Mouse (Mus musculus): Measurements from ENCODE around the gene Gpx2. TPM values are rescaled to one million over a fixed set of nuclear protein-coding genes. Genes with fewer than 3 reads are reported as not detected.
A peak's percentile ranks its signal among the peaks of the same experiment; 100 is the strongest.
"Not testable (repeated sequence)": the region's sequence is repeated elsewhere in the genome, so short reads cannot be mapped to it uniquely, and the experiment has no call there.

Gpx2 gene
- polyA plus RNA-seq, 1 experiment from 2014 or later = 98.3 TPM

DNA sequence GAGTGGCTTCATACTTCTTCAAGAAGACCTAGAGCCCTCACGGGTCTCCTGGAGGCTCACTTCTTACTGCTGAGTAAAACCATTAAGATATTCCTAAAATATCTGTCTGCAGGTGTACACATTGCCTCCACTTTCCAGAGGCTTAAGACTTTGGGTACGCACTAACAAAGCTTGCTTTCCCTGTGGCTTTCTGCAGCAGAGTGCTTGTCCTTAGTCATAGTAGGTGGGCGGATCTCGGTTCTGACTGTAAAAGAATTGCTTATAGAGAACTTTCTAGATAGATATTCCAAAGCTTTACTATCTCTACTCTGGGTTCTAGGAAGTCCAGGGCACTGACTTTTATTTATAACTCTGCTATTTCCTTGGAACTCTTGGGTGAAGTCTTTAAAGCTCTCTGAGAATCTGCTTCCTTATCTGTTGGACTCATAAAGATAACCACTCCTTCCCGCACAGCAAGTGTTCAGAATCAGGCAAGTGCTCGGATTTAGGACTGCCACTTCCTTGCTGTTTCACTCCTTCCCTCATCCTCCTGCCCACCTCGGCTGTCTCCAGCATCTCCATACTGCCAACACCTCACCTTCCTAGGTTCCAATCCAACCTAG, 1.7 kb upstream of the Gpx2 start:
- ATAC-seq (replicated peaks; ENCODE audit: low FRiP score, low TSS enrichment, low read depth) (no peak), DNase-seq (ENCODE audit: low spot score) (no peak)
- no peak overlapping the region for H3K27ac ChIP-seq (ENCODE audit: low read depth)
- H3K4me2 ChIP-seq (ENCODE audit: low read length) = no peak overlapping the region
- no peaks in the 10 kb centered on the region for H3K36me3 ChIP-seq (ENCODE audit: control insufficient read depth, insufficient read depth, low read length)
- no peaks in the 10 kb centered on the region for H3K4me1 ChIP-seq (replicated peaks; ENCODE audit: control insufficient read depth, insufficient read depth, low read length)
- H3K4me3 ChIP-seq (ENCODE audit: low read depth, low read length) = no peak overlapping the region
- 74% methylated on average over 7 of the region's 7 CpGs for WGBS
- no peak overlapping the region for H3K9ac ChIP-seq (ENCODE audit: low read length)
- H3K9me3 ChIP-seq (ENCODE audit: control insufficient read depth, low read length) = no peaks in the 10 kb centered on the region
- no peaks in the 10 kb centered on the region for H3K27me3 ChIP-seq (replicated peaks; ENCODE audit: control insufficient read depth, insufficient read depth, low read length)

DNA sequence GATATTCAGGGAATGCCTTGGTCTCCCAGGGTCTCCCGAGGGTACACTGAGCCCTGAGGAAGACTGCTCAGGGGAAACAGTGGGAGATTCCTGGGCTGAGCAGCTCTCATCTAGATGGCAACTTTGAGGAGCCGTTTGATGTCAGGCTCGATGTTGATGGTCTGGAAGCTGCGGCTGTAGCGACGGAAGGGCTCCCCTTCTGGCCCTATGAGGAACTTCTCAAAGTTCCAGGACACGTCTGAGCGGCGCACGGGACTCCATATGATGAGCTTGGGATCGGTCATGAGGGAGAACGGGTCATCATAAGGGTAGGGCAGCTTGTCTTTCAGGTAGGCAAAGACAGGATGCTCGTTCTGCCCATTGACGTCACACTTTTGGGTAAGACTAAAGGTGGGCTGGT, 2.8 kb downstream of the Gpx2 start:
- not testable (repeated sequence) for H3K27ac ChIP-seq (ENCODE audit: low read depth); H3K27me3 ChIP-seq (replicated peaks; ENCODE audit: control insufficient read depth, insufficient read depth, low read length); ATAC-seq (replicated peaks; ENCODE audit: low FRiP score, low TSS enrichment, low read depth); H3K4me1 ChIP-seq (replicated peaks; ENCODE audit: control insufficient read depth, insufficient read depth, low read length); H3K4me3 ChIP-seq (ENCODE audit: low read depth, low read length); H3K9me3 ChIP-seq (ENCODE audit: control insufficient read depth, low read length); H3K36me3 ChIP-seq (ENCODE audit: control insufficient read depth, insufficient read depth, low read length); DNase-seq (ENCODE audit: low spot score); H3K9ac ChIP-seq (ENCODE audit: low read length); H3K4me2 ChIP-seq (ENCODE audit: low read length)
- 62% methylated on average over 14 of the region's 14 CpGs for WGBS

- peak overlapping the region; percentile 24; the same call in 1 of the 2 replicates for H3K27ac ChIP-seq (ENCODE audit: low read depth)
- no peaks in the 10 kb centered on the region for H3K36me3 ChIP-seq (ENCODE audit: control insufficient read depth, insufficient read depth, low read length)
- ATAC-seq (replicated peaks; ENCODE audit: low FRiP score, low TSS enrichment, low read depth) (no peak), DNase-seq (ENCODE audit: low spot score) (no peak)
- no peak overlapping the region for H3K4me2 ChIP-seq (ENCODE audit: low read length)
- H3K4me1 ChIP-seq (replicated peaks; ENCODE audit: control insufficient read depth, insufficient read depth, low read length) = peaks cover 4% of the 10 kb centered on the region; the same call in 1 of the 2 replicates
- WGBS = 26% methylated on average over 8 of the region's 8 CpGs
- H3K9ac ChIP-seq (ENCODE audit: low read length) = no peak overlapping the region
- no peak overlapping the region for H3K4me3 ChIP-seq (ENCODE audit: low read depth, low read length)
- no peaks in the 10 kb centered on the region for H3K9me3 ChIP-seq (ENCODE audit: control insufficient read depth, low read length)
- no peaks in the 10 kb centered on the region for H3K27me3 ChIP-seq (replicated peaks; ENCODE audit: control insufficient read depth, insufficient read depth, low read length)
Measured at GRCm38 (mm10) chr12:76790446-76791084, 4.8 kb downstream of the Gpx2 start.

DNA sequence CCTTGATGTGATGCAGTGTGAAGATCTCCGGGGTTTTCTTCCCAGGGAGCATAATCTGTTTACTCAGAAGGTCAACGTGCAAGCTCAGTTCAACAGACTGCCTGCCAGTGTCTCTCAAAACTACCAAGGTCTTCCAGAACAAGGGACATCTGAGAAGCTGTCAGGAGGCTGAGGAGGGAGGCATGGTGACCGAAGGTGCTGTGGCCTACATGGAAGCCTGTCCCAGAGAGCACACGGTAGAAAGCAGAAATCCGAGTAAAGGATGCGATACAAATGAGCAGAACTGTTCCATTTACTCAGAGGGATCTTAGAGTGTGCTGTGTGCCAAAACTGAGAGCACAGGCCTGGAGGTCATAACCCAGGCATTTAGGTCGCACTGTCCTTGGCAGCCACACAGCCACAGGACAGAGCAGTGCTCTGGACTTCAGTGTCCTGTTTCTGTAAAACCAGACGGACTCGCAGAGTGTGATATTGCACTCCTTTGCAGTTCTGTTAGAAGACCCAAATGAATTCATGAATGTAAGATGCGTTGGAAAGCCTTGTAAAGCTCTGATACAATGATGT, 11.2 kb downstream of the Gpx2 start:
- Histone ChIP-seq H3K36me3 (ENCODE audit: control insufficient read depth, insufficient read depth, low read length) (no peaks in the 10 kb centered on the region), H3K9me3 (ENCODE audit: control insufficient read depth, low read length) (no peaks in the 10 kb centered on the region), H3K9ac (ENCODE audit: low read length) (no peak overlapping the region), H3K4me2 (ENCODE audit: low read length) (no peak overlapping the region), H3K27me3 (replicated peaks; ENCODE audit: control insufficient read depth, insufficient read depth, low read length) (no peaks in the 10 kb centered on the region), H3K4me3 (ENCODE audit: low read depth, low read length) (no peak overlapping the region), H3K27ac (ENCODE audit: low read depth) (no peak overlapping the region), H3K4me1 (replicated peaks; ENCODE audit: control insufficient read depth, insufficient read depth, low read length) (no peaks in the 10 kb centered on the region)
- no peak for DNase-seq (ENCODE audit: low spot score)
- WGBS = 50% methylated on average over 10 of the region's 10 CpGs
- no peak for ATAC-seq (replicated peaks; ENCODE audit: low FRiP score, low TSS enrichment, low read depth)

- no peak overlapping the region for H3K4me3 ChIP-seq (ENCODE audit: low read depth, low read length)
- H3K36me3 ChIP-seq (ENCODE audit: control insufficient read depth, insufficient read depth, low read length) = no peaks in the 10 kb centered on the region
- no peak overlapping the region for H3K4me2 ChIP-seq (ENCODE audit: low read length)
- H3K9me3 ChIP-seq (ENCODE audit: control insufficient read depth, low read length) = no peaks in the 10 kb centered on the region
- DNase-seq (ENCODE audit: low spot score) = no peak
- ATAC-seq (replicated peaks; ENCODE audit: low FRiP score, low TSS enrichment, low read depth) = no peak
- H3K27ac ChIP-seq (ENCODE audit: low read depth) = no peak overlapping the region
- H3K9ac ChIP-seq (ENCODE audit: low read length) = no peak overlapping the region
- H3K4me1 ChIP-seq (replicated peaks; ENCODE audit: control insufficient read depth, insufficient read depth, low read length) = no peaks in the 10 kb centered on the region
- no peaks in the 10 kb centered on the region for H3K27me3 ChIP-seq (replicated peaks; ENCODE audit: control insufficient read depth, insufficient read depth, low read length)
- 75% methylated on average over 12 of the region's 12 CpGs for WGBS
Measured at GRCm38 (mm10) chr12:76780639-76781468, 14.5 kb downstream of the Gpx2 start.

DNA sequence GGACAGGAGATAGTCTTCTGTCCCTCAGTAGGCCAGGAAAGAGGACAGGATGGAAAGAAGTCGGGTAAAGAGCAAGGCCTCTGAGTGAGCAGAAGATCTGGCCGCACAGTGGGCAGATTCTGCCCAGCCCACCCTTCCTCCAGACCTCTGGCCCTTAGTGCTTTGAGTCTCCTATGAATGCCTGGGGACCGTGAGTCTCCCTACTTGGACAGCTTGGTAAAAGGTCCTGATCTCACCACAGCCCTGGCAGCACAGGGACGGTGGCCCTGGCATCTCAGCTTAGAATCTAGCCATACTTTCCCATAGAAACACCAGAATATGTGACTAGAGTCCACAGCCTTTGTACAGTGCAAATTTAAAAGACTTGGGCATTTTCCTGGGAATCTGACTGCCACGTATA, 15.4 kb downstream of the Gpx2 start:
- Histone ChIP-seq H3K36me3 (ENCODE audit: control insufficient read depth, insufficient read depth, low read length) (no peaks in the 10 kb centered on the region), H3K9me3 (ENCODE audit: control insufficient read depth, low read length) (no peaks in the 10 kb centered on the region), H3K27me3 (replicated peaks; ENCODE audit: control insufficient read depth, insufficient read depth, low read length) (no peaks in the 10 kb centered on the region), H3K27ac (ENCODE audit: low read depth) (no peak overlapping the region), H3K9ac (ENCODE audit: low read length) (no peak overlapping the region), H3K4me2 (ENCODE audit: low read length) (no peak overlapping the region), H3K4me1 (replicated peaks; ENCODE audit: control insufficient read depth, insufficient read depth, low read length) (no peaks in the 10 kb centered on the region), H3K4me3 (ENCODE audit: low read depth, low read length) (no peak overlapping the region)
- 87% methylated on average over 5 of the region's 5 CpGs for WGBS
- no peak for DNase-seq (ENCODE audit: low spot score)
- no peak for ATAC-seq (replicated peaks; ENCODE audit: low FRiP score, low TSS enrichment, low read depth)

DNA sequence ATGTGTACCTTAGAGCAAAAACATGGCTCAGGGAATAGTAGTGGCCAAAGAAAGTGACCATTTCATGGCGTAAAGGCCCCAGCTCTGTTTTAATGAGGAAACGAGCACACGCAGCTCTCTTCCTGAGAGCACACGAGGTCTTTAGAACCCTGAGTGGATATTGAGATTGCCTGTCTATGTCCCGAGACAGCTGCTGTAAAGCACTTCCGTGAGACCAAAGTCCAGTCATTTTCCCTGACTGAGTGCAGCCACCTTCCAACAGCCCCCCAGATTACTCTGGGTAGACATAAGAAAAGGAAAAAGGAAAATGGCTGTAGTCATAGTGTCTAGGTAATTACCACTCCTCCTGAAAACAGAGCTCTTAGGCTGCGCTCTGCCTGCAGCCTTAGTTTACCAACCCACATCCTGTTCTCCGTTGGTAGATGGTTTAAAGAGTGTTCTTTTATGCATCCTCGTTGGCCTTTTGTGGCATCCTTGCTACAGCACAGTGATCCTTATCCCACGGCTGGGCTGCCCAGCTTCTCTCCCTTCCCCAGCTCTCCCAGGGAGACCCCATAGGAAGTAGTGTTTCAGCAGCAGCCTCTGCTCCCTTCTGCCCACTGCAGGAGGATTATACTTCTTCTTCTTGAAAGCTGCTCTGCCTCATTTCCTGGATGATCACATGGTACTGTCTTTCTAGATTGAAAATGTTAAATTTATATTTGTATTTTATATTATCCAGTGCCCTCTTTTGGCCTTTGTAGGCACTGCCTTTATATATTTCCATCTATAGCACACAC, 16.9 kb downstream of the Gpx2 start:
- no peak overlapping the region for H3K4me3 ChIP-seq (ENCODE audit: low read depth, low read length)
- ATAC-seq (replicated peaks; ENCODE audit: low FRiP score, low TSS enrichment, low read depth) = no peak
- H3K9me3 ChIP-seq (ENCODE audit: control insufficient read depth, low read length) = no peaks in the 10 kb centered on the region
- H3K4me2 ChIP-seq (ENCODE audit: low read length) = no peak overlapping the region
- no peaks in the 10 kb centered on the region for H3K27me3 ChIP-seq (replicated peaks; ENCODE audit: control insufficient read depth, insufficient read depth, low read length)
- no peak overlapping the region for H3K9ac ChIP-seq (ENCODE audit: low read length)
- H3K27ac ChIP-seq (ENCODE audit: low read depth) = no peak overlapping the region
- no peaks in the 10 kb centered on the region for H3K36me3 ChIP-seq (ENCODE audit: control insufficient read depth, insufficient read depth, low read length)
- WGBS = 79% methylated on average over 10 of the region's 10 CpGs
- H3K4me1 ChIP-seq (replicated peaks; ENCODE audit: control insufficient read depth, insufficient read depth, low read length) = no peaks in the 10 kb centered on the region
- DNase-seq (ENCODE audit: low spot score) = no peak

DNA sequence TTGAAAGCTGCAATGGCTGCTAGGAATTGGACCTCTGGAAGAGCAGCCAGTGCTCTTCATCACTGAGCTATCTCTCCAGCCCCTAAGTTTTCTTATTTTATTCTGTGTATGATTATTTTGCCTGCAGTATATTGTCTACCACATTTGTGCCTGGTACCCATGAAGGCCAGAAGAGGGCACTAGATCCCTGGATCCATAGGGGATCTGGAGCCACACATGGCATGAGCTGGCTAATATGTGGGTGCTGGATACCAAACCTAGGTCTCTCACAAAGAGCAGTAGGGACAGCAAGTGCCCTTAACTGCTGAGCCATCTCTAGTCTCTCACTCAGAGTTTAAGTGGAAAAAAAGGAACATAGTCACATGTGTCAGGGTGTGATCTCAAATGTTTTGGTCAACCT, 17.5 kb downstream of the Gpx2 start:
- Histone ChIP-seq H3K4me2 (ENCODE audit: low read length) (no peak overlapping the region), H3K4me3 (ENCODE audit: low read depth, low read length) (no peak overlapping the region), H3K27me3 (replicated peaks; ENCODE audit: control insufficient read depth, insufficient read depth, low read length) (no peaks in the 10 kb centered on the region), H3K4me1 (replicated peaks; ENCODE audit: control insufficient read depth, insufficient read depth, low read length) (no peaks in the 10 kb centered on the region), H3K9me3 (ENCODE audit: control insufficient read depth, low read length) (no peaks in the 10 kb centered on the region), H3K36me3 (ENCODE audit: control insufficient read depth, insufficient read depth, low read length) (no peaks in the 10 kb centered on the region), H3K27ac (ENCODE audit: low read depth) (no peak overlapping the region), H3K9ac (ENCODE audit: low read length) (no peak overlapping the region)
- DNase-seq (ENCODE audit: low spot score) (no peak), ATAC-seq (replicated peaks; ENCODE audit: low FRiP score, low TSS enrichment, low read depth) (no peak)

Measured in intestine, embryonic 14.5 days (tissue).